Mouse (Mus musculus) urinary bladder, postnatal 10 days (tissue): ENCODE measurements around the gene Col13a1.
A peak's percentile ranks its signal among the peaks of the same experiment; 100 is the strongest.

Experiments
- DNase-seq: peaks from one replicate; pipeline ENCODE4 v3.0.0; 2022; ENCODE audit warnings: low spot score

The Col13a1 gene

DNA sequence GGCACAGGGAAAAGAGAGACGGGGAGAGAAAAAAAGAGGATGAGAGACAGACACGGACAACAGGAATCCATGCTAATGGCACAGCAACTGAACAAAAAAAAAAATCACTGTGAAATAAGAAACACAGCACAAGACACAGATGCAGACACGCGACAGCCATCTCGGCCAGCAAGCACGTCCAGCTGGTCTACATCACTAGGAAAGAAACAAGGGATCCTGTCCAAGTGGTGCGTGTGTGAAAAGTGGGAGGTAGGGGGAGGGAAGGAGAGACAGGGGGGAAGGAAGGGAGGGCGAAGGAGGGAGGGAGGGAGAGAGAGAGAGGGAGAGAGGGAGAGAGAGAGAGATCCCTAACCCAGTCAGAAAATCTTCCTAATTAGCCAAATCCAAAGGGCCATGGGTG lies 73.6 kb downstream of the Col13a1 start:
- no peak for DNase-seq

DNA sequence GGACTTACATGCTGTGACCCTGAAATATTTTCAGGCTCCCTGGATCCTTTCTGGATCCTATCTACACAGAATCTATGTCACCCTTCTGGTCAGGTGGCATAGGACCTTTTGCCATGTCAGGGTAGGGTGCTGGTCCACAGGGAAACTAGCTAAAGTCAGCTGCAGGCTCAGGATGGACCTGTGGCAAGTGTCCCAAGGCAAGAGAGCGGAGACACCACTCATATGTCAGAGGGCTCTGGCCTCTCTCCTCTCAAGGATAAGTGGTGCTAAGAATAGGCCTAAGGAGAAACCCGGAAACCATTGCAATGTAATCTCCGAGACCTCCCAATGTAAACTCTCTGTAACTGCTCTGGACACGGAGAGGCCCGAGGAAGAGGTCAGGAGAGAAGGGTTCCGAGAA lies 80.8 kb downstream of the Col13a1 start:
- DNase-seq: no peak

DNA sequence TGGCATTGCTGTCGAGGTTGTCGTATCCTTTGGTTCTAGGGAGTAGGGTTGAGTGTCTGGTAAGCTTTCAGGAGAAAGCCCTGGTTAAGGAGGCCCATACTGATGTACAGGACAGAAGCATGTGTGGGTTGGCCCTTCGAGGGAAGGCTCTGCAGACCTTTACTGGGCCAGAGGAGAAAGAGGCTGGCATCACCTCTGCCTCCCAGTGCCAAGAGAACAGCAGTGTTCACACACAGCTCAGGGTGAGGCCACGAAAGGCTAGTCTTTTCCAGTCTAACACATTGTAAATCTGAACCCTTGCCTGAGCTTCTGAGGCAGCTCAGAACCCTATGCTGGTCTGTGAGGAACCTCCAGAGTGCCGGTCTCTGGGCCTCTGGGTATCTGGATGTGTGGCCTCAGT lies 84.3 kb downstream of the Col13a1 start:
- DNase-seq: no peak

DNA sequence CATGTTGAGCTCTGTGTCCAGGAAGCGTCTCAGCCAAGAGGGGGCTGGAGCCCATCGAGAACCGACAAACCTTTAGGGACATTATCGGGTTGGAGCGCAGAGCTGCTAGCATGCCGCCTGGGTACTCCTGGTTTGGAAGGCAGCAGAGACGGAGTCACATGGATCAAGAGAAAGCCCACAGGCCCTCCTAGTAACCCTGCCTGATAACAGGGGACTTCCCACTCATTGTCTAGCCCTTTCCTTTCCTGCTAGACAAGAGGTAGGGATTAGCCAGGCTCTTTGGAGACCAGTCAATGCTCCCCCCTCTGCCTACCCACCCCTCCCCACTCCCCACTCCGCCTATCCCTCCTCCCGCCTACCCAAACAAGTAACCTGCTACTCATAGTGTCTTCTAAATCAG lies 87.8 kb downstream of the Col13a1 start:
- DNase-seq: no peak

DNA sequence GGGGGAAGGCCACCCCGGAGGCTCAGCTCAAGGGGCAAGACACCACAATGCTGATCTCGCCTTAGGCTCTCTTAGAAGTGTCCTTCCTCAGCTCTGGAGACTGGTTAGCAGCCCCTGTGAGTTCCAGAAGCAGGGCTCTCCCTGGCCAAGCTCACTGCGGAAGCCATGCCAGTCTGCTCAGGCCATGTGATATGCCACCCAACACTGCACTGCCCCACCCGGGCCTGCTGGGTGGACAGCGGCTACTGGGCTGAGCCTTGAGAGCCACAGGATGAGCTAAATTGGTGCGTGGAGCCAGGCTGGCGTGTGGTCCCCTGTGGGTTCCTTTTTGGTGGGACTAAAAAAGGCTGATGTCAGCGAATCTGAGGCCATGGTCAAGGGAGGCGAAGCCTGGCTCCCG lies 88.6 kb downstream of the Col13a1 start:
- no peak for DNase-seq

DNA sequence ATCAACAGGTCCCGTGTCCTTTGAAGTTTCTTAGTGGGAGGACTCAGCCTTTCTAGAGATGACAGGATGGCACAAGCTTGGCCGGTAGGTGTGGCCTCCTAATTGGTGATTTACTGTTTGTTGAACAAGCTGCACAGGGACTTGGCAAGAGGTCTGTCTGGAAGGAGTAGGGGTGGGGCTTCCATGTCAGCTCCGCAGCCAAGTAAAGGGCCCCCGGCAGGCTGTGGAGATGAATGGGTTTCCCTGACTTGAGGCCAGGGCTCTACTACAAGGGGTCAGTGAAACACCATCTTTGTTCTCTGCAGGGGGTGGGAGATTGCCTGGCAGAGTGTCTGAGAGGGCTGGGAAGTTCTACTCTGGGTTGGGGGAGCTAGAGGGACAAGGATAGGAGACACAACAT lies 99.5 kb downstream of the Col13a1 start:
- DNase-seq: no peak

DNA sequence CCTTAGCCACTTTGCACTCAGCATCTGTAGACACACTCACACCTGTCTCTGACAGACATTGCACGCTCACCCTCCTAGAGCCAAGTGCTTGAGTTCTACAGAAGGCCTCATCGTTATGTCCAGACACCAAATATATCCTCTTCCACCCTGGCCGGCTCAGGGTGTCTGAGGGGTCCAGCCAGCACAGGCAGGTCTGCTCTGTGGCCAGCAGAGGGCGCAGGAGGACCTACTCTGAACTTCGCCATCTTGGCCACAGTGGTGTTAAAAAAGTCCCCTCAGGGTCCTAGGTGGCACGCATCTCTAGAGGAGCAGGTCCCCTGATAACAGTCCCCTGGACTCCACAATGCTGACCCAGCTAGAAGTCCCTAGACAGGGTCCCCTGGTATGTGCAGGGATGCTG lies 101.1 kb downstream of the Col13a1 start:
- peak; percentile 24 for DNase-seq

DNA sequence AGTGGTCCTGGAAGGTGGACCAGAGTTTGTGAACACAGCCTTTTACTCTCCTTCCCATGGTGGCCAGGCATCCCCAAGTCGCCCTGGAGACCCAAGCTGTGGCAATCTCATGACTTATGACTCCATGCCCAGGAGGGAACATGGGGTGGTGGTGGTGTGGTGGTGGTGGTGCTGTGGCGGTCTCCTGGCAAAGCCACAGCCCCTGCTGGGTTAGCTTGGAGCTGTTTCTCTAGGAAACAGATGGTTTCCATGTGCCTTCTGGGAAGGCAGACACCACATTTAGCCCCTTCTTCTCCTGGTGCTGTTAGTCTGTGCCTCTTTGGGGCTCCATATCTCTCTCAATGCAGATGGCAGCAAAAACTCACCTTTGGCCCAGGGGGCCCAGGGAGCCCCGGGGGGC lies 109.1 kb downstream of the Col13a1 start:
- DNase-seq: no peak

DNA sequence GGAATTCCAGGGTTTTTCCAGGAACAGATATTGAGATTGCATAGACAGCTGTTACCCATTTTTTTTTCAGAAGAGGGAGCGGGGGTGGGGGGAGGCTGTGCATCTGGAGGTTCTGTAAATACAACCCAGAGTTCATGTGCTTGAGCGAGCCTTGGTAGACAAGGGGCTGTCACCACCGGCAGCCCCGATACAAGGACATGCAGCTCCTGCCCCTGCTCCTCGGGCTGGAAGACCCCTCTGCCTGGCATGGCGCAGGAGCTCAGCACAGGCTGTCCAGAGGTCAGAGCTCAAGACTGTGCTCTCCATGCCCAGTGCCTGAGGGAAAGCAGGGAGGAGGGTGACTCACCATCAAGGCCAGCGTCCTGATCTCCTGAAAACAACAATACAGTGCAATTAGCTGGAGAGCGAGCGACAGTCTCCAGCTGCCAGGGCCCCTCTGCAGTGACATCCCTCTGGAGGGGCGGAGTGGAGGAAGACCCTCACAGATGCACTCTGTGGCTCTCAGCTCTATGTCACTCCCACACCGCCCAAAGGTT lies 112.8 kb downstream of the Col13a1 start:
- DNase-seq: no peak

DNA sequence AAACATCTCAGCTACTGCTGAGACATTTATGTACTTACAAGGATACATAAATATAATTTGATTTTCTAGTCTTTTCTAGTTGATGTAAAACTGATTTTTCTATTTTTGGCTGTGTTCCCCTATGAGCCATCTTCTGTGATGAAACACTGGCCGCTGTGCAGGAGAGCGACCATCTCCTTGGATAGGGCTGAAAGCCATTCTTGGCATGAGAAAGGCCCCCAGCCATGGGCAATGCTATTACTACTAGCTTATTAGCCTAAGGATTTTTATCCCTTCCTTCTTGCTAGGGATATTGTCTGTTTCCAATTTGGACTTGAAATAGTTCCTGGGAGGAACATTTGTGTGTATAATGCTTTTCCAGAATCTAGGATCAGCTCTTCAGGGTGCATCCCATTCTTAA lies 119.5 kb downstream of the Col13a1 start:
- no peak for DNase-seq

DNA sequence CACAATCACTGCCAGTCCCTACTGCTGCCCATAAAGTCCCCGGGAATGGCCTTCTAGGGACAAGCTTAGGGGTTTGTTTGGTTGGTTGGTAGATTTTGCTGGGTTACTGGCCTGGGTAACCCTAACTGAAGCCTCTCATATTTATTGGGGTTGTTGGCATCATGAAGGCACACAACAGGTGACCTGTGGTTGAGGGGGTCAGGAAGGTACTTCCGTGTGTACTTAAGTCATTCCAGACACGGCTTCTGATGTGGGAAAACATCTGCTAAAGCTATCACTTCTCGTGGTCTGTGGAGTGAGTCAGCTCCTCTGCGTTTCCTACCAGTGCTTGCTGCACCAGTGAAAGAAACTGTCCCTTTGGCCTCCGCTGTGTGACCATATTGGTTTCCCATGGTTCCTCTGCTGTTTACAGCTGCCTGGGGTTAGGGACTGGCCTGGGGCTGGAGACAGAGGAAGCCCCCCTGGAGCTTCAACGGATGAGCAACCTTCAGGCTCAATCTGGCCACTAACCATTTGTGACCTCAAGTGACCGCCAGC lies 123.7 kb downstream of the Col13a1 start:
- no peak for DNase-seq

DNA sequence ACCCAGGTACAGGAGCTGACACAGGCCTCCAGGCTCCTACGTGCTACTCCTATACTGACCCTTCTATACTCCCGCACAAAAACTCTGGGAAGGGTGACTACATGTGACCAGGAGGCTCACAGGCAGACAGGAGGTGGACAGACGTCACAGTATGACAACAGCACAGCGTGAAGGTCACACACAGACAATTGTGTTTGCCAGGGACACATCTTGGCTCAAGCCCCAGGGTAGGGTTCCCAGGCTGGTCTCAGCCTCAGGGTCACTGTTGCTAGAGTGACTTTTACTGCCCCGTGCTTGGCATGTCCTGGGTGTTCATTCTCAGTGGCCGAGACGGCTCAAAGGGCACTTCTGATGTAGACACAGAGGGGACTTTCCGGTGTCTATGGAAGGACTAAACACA lies 126.1 kb downstream of the Col13a1 start:
- DNase-seq: no peak

DNA sequence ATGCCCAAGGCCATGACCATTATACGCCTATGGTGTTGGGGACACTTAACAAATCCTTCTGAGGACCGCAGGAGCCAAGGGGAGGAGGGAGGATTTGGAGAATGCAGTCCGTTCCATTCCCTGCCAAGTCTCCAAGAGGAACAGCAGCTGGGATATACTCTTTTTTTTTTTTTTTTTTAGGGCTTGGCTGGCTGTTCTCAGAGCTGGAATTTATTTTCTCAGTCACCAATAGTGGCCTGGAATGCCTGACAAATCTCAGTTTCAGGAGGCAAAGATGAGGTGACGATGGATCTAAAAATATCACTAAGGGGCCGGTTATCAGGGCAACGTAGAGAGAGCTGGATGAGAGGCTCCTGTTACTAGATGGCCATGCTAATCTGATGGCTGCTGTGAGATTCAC lies 130.4 kb downstream of the Col13a1 start:
- DNase-seq: no peak

DNA sequence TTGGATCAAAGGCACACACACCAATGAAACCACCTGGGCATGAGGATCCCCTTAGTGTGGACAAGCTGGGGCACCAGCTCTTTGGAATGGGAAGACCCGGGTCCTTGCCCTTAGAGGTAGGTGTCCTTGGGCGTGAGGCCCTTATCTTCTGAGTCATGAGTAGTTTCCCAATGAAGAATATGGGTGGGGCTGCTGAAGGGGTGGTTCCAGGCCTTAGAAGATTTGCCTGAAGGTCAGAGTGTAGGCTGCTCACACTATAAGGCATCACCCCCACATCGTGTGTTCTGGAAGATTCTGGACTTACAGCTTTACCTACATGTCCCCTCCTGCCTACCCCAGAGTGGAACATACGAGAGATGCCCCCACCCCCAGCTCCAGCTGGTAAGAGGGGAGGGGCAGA lies 133.4 kb downstream of the Col13a1 start:
- DNase-seq: no peak

DNA sequence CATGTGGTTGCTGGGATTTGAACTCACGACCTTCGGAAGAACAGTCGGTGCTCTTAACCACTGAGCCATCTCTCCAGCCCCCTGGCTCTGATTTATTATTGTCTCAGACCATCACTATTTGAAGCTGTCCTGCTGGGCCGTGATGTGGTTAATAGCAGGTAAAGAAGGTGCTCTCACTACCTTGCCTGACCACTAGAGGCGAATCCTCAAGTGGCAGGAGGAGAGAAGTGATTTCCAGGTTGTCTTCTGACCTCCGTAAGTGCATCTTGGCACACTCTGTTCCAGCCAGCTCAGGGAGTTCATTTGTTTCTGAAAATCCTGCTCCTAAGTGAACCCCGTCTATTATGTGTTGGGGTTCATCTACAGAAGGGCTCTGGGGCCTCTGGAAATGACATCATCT lies 134.4 kb downstream of the Col13a1 start:
- DNase-seq: no peak

DNA sequence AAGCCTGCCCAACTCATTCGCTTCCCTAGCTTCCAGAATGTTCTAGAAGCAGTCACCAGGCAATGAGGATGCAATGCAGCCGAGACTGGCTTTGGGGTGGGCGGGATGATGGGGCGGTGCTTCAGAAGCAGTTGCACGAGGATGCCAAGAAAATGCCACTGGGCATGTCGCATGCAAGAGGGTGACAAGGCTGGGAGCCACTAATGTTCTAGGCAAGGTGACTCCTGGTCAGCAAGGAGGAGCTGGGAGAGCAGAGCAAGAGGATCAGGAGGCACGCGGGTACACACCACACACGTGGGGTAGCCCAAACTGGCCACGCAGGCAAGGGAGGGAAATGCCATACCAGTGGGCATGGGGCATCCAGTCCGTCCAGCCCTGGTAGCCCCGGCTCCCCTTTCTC lies 136.6 kb downstream of the Col13a1 start:
- DNase-seq: no peak

DNA sequence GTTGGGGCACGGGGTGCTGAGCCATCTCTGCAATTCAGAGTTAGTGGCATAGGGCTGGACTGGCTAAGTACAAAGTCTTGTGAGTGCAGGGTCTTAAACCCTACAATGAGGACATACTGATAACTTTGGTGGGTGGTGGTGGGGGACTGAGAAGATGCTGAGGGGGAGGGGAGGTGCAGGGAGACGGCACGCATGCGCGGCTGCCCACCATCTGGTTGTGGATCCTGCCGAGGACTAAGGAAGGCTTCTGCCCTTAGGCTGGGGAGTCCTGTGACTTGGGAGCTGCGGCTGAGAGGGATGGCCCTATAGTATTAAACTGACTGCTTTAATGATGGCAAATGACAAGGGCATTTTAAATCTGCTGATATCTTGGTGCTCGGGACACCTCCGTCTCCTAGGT lies 139.6 kb downstream of the Col13a1 start:
- DNase-seq: no peak

DNA sequence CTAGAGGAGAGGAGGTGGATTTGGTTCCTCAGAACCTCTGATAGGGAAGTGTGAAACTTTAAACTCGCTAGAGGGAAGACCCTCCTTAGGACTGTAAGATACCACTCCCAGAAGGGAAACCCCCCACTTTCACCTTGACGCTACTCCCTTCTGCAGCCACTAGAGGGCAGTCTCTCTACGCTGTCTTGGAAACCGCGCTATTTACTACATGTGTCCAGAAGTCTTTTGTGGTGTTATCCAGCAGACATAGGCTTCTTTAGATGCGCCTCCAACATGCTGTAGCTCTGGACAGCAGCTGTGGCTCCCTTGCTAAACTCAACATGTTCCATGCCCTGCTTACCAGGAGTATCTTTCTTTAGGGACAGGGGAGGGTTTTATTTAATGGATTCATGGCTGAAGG lies 140.1 kb downstream of the Col13a1 start:
- DNase-seq: no peak

DNA sequence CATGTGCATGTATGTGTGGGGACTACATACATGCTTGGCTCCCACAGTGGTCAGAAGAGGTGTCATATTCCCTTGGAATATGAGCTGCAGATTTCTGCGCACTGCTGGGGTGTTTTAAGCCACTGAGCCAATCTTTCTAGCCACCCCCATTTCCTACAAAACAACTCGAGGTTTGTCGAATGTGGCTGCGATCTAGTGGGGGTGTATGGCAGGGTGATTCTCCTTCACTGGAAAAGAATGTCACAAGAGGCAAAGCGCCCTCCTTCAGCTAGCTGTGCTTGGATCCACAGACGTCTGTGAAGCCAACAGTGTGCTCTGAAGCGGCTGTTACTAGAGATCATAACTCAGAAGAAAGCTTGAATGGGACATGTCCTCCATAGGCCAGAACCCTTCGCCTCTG lies 141.6 kb downstream of the Col13a1 start:
- DNase-seq: no peak

DNA sequence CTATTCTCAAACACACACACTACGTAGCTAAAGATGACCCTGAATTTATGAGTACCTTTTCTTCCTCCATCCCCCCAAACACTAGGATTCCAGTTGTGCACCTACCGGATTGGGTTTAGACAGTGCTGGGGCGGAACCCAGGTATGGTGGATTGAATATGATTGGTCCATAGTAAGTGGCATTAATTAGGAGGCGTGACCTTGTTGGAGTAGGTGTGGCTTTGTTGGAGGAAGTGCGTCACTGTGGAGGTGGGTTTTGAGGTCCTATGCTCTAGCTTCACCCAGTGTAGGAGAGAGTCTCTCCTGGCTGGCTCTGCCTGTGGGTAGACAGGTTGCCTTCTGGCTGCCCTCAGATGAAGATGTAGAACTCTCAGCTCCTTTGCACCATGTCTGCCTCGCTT lies 144.6 kb downstream of the Col13a1 start:
- DNase-seq: no peak

DNA sequence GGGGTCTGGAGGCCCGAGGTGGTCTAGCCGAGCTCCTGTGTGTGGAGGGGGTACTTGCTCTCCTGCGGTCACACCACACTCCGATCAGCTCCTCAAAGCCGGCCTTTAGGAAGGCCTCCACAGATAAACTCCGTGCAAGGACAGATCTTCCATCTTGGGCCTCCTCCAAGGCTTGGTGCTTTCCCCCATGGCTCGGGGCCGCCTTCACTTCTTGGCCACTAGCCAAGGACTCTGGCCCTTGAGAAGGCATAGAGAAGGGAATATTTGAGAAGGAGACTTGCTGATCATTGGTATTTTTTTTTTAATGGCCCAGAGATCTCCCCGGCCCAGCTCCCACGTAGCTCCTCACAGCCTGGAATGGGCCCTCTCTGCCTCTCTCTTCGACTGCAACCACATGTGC lies 146.2 kb downstream of the Col13a1 start:
- no peak for DNase-seq

DNA sequence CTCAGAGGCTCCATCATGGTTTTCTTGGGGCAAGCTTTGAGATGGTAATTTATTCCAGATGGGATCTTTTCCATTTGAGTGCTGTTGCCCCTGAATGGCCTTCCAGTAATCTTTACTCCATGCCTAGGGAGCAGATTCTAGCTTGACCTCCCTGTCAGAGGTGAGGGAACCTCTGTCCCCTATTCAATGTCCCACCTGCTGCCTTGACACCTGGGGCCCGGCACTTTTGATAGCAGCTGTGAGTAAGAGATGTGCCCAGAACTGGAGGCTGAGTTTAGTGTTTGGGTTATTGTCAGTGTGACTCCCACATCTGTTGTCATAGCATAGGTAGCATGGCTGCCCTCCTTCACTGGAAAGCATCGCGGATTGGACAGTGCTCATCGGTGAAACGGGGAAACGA lies 147.2 kb downstream of the Col13a1 start:
- no peak for DNase-seq

DNA sequence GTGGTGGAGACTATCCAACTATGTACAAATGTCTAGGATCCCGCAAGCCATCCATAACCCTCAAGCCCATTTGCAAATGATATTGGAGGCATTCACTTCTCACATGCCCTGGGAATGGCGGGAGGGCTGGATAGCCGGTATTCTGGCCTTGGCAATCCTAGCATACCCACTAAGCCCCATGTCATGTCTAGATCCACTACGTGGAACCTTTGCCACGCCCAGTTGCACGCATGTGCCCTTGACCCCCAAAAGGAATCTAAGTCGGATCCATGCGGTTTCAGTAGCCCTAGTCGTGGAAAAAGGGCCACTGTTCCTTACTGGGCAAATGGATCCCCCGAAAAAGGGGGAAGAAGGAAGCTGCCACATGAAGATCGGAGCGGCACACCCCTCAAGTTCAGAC lies 147.7 kb downstream of the Col13a1 start:
- DNase-seq: no peak

DNA sequence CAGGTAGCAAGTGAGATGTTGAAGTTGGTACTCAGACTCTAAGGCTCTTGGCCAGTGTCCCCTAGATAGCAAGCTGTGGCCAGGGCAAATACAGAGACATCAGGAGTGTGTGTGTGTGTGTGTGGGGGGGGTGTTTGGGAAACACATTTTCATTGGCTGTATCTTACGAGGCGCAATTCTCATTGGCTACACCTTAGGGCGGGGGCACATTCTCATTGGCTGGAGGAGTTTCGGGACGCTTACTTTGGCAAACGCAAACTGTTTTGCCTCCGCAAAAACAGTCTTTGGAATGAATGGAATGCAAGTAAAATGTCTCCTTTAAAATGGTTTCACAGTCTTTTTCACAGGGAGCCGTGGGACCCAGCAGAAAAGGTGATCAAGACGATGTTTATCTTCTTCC lies 148.1 kb downstream of the Col13a1 start:
- DNase-seq: no peak

DNA sequence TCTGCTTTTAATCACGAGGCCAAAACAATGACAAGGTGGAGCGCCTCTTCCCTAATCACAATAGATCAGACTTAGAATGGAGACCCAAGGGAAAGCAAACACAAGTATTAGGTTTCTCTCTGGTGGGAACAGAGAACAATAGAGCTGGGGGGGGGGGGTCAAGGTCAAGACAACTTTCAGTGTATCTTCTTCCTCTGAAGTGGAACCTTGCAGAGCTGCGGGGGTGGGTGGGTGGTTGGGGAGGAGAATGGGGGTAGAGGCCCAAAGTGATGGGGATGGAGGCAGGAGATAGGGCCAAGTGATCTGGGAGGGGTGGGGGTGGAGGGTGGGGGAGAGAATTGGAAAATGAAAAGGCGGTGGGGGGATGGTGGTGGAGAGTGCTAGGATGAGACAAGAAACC lies 149.9 kb downstream of the Col13a1 start:
- no peak for DNase-seq
